Mouse (Mus musculus): ENCODE data around the gene 1110051M20Rik. TPM values are rescaled to one million over a fixed set of nuclear protein-coding genes. Genes with fewer than 3 reads are reported as not detected.

Gene 1110051M20Rik
- total and polyA plus RNA-seq, 3 experiments, result 21.1 to 34.0 (median 26.2) TPM

GRCm38 (mm10) chr2:91264711-91265681 is 179.5 kb downstream of the 1110051M20Rik start, which contains the start of gene Arfgap2 (continued):
- TF ChIP-seq MEF2A (IDR thresholded peaks at IDR 0.05; ENCODE audit: borderline replicate concordance, low read depth, low read length) (0 out of 2 replicates have a peak, but pooled peaks have one; percentile 22), E2F4 (IDR thresholded peaks at IDR 0.05; ENCODE audit: insufficient replicate concordance, low read depth, low read length) (no peak), NELFE (IDR thresholded peaks at IDR 0.05; ENCODE audit: low read depth, low read length) (peak; percentile 84; the same call in 1 of the 2 replicates), MXI1 (IDR thresholded peaks at IDR 0.05; ENCODE audit: low read depth, low read length) (no peak; the same call in 1 of the 2 replicates), KAT2A (IDR thresholded peaks at IDR 0.05; ENCODE audit: insufficient replicate concordance, low read length) (no peak), RCOR1 (conservative IDR thresholded peaks at IDR 0.05; ENCODE audit: low read depth, low read length) (no peak), HCFC1 (IDR thresholded peaks at IDR 0.05; ENCODE audit: low read depth, low read length) (peak; percentile 78), UBTF (IDR thresholded peaks at IDR 0.05; ENCODE audit: low read depth, low read length) (peak; percentile 76; the same call in 1 of the 2 replicates), MAX (IDR thresholded peaks at IDR 0.05; ENCODE audit: low read length) (peak; percentile 75), CHD2 (IDR thresholded peaks at IDR 0.05; ENCODE audit: low read length) (no peak), NRF1 (IDR thresholded peaks at IDR 0.05; ENCODE audit: low read depth, low read length) (peak; percentile 71), JUND (conservative IDR thresholded peaks at IDR 0.05; ENCODE audit: low read depth, low read length) (no peak), ETS1 (conservative IDR thresholded peaks at IDR 0.05; ENCODE audit: low read depth, low read length) (no peak)

- Histone ChIP-seq H3K27ac (ENCODE audit: insufficient read depth, low read depth) (no peak overlapping the region), H3K9me3 (replicated peaks; ENCODE audit: low read length) (no peaks in the 10 kb centered on the region), H3K4me1 (ENCODE audit: control insufficient read depth in 1 of 2, insufficient read depth in 2 of 2) (peaks cover 4 to 21% of the 10 kb centered on the region in 2 experiments; a peak in 3 of 4 replicates), H3K36me3 (replicated peaks in 1 of 2; ENCODE audit: control insufficient read depth in 1 of 2, insufficient read depth in 1 of 2, low read length in 1 of 2) (peaks cover 21 to 28% of the 10 kb centered on the region in 2 experiments), H3K27me3 (replicated peaks) (peaks cover 2% of the 10 kb centered on the region), H3K4me2 (ENCODE audit: insufficient read depth, low read depth, poor library complexity, severe bottlenecking) (peak overlapping the region; percentile 53), H3K4me3 (replicated peaks in 1 of 3; ENCODE audit: low read depth in 2 of 3, low read length in 2 of 3, poor library complexity in 1 of 3) (peak overlapping the region in 2 of 3 experiments; percentile 69 to 79), H3K9ac (ENCODE audit: insufficient read depth, low read depth) (peak overlapping the region; percentile 72), H3K79me2 (replicated peaks; ENCODE audit: control insufficient read depth, extremely low read depth, insufficient read depth, poor library complexity, severe bottlenecking) (peaks cover 23% of the 10 kb centered on the region)
- dilution Hi-C loops (cut with MboI; ENCODE audit: extremely low pct_ligation_motif_present, extremely low pct_unique_long_range_greater_than_20kb, low sequenced_read_pairs) (no loop called here), in situ Hi-C loops (cut with MboI; ENCODE audit: low pct_ligation_motif_present, low pct_unique_long_range_greater_than_20kb, low sequenced_read_pairs) (no loop called here)
- DNase-seq (ENCODE audit: extremely low read depth), result no peak
- TF ChIP-seq TCF12 (IDR thresholded peaks at IDR 0.05; ENCODE audit: low read depth, low read length), result no peak
- TF ChIP-seq KAT2A (IDR thresholded peaks at IDR 0.05; ENCODE audit: insufficient replicate concordance, low read length), result no peak
- no peak for TF ChIP-seq CHD2 (IDR thresholded peaks at IDR 0.05; ENCODE audit: low read length)
- no peak for TF ChIP-seq UBTF (IDR thresholded peaks at IDR 0.05; ENCODE audit: low read depth, low read length)
- no peak for TF ChIP-seq EP300 (IDR thresholded peaks at IDR 0.05; ENCODE audit: low read length)
- TF ChIP-seq ZC3H11A (IDR thresholded peaks at IDR 0.05; ENCODE audit: low read depth, low read length), result no peak
These were observed 180.5 kb downstream of the 1110051M20Rik start for GRCm38 (mm10) chr2:91263692-91264660.
